In genomic region chr11:116532810-116533338, GRCm38 (mm10) we compare ENCODE assay signal across 8 mouse cellular contexts. TPM values are rescaled to one million over a fixed set of nuclear protein-coding genes. Genes with fewer than 3 reads are reported as not detected.
DNase-seq lines count a peak whose midpoint lies in the region; ATAC-seq lines count a peak whose summit lies in the region.

No protein-coding gene starts in this region.

- ATAC-seq in forebrain, embryonic 15.5 days (replicated peaks) = peak; percentile 33
- ATAC-seq in limb, embryonic 12.5 days (ENCODE audit: insufficient number of reproducible peaks, insufficient read depth, low FRiP score, low TSS enrichment, low read depth) = no peak
- peak; percentile 25 for ATAC-seq in midbrain, embryonic 11.5 days (ENCODE audit: low FRiP score)
- peak; percentile 76 for ATAC-seq in stomach, embryonic 16.5 days (ENCODE audit: insufficient read depth, low FRiP score)

- under 1% methylated on average over 50 of the region's 50 CpGs for WGBS in forebrain, embryonic 15.5 days
- WGBS in hindbrain, embryonic 10.5 days = under 1% methylated on average over 50 of the region's 50 CpGs
- WGBS in limb, embryonic 12.5 days = under 1% methylated on average over 50 of the region's 50 CpGs
- under 1% methylated on average over 48 of the region's 50 CpGs for WGBS in midbrain, embryonic 11.5 days
- WGBS in stomach, embryonic 16.5 days = under 1% methylated on average over 50 of the region's 50 CpGs

- DNase-seq in adrenal gland, adult 18-20 months (ENCODE audit: low spot score in 2 of 2) = peak; percentile 56 to 57
- no peak for DNase-seq in adrenal gland, adult 8-10 months
- peak; percentile 64 for DNase-seq in hindbrain, embryonic 10.5 days (ENCODE audit: low spot score)
- DNase-seq in midbrain, embryonic 11.5 days (ENCODE audit: low spot score, missing footprints) = peak; percentile 96

- H3K27me3 ChIP-seq in forebrain, embryonic 15.5 days = peaks cover 53% of the 10 kb centered on the region
- H3K27me3 ChIP-seq in hindbrain, embryonic 10.5 days (ENCODE audit: insufficient read depth, poor library complexity, severe bottlenecking) = peaks cover 80% of the 10 kb centered on the region
- H3K27me3 ChIP-seq in limb, embryonic 12.5 days = peaks cover 61% of the 10 kb centered on the region
- H3K27me3 ChIP-seq in midbrain, embryonic 11.5 days (ENCODE audit: control insufficient read depth, insufficient read depth, low read length) = peaks cover 37% of the 10 kb centered on the region
- H3K27me3 ChIP-seq in stomach, embryonic 16.5 days (ENCODE audit: control insufficient read depth, insufficient read depth, low read length) = peaks cover 9% of the 10 kb centered on the region

- H3K4me2 ChIP-seq in forebrain, embryonic 15.5 days (replicated peaks) = peak overlapping the region; percentile 89
- H3K4me2 ChIP-seq in limb, embryonic 12.5 days = peak overlapping the region; percentile 94
- H3K4me2 ChIP-seq in midbrain, embryonic 11.5 days = peak overlapping the region; percentile 87
- H3K4me2 ChIP-seq in stomach, embryonic 16.5 days (ENCODE audit: low read depth, low read length) = peak overlapping the region; percentile 97

- H3K4me3 ChIP-seq in brown adipose tissue, adult 24 weeks (ENCODE audit: insufficient read depth, low read depth, low read length) = peak overlapping the region; percentile 64
- peak overlapping the region; percentile 45 for H3K4me3 ChIP-seq in forebrain, embryonic 15.5 days
- peak overlapping the region; percentile 65 for H3K4me3 ChIP-seq in hindbrain, embryonic 10.5 days
- H3K4me3 ChIP-seq in limb, embryonic 12.5 days (replicated peaks) = peak overlapping the region; percentile 58
- peak overlapping the region; percentile 48 for H3K4me3 ChIP-seq in midbrain, embryonic 11.5 days (ENCODE audit: low read depth, low read length)
- H3K4me3 ChIP-seq in stomach, embryonic 16.5 days (replicated peaks; ENCODE audit: low read length) = peak overlapping the region; percentile 65

- H3K36me3 ChIP-seq in forebrain, embryonic 15.5 days = peaks cover 6% of the 10 kb centered on the region
- peaks cover 23% of the 10 kb centered on the region for H3K36me3 ChIP-seq in hindbrain, embryonic 10.5 days
- peaks cover 16% of the 10 kb centered on the region for H3K36me3 ChIP-seq in limb, embryonic 12.5 days
- H3K36me3 ChIP-seq in midbrain, embryonic 11.5 days (ENCODE audit: control insufficient read depth, insufficient read depth, low read length) = no peaks in the 10 kb centered on the region
- no peaks in the 10 kb centered on the region for H3K36me3 ChIP-seq in stomach, embryonic 16.5 days (ENCODE audit: control insufficient read depth, insufficient read depth, low read length)

- no peaks in the 10 kb centered on the region for H3K9me3 ChIP-seq in forebrain, embryonic 15.5 days
- H3K9me3 ChIP-seq in hindbrain, embryonic 10.5 days = no peaks in the 10 kb centered on the region
- H3K9me3 ChIP-seq in limb, embryonic 12.5 days = no peaks in the 10 kb centered on the region
- no peaks in the 10 kb centered on the region for H3K9me3 ChIP-seq in midbrain, embryonic 11.5 days (ENCODE audit: control insufficient read depth, low read length)
- no peaks in the 10 kb centered on the region for H3K9me3 ChIP-seq in stomach, embryonic 16.5 days (replicated peaks; ENCODE audit: control insufficient read depth, low read length)

- H3K9ac ChIP-seq in forebrain, embryonic 15.5 days (replicated peaks) = peak overlapping the region; percentile 31
- H3K9ac ChIP-seq in limb, embryonic 12.5 days (replicated peaks) = peak overlapping the region; percentile 60
- peak overlapping the region; percentile 54 for H3K9ac ChIP-seq in midbrain, embryonic 11.5 days (ENCODE audit: low read length)
- H3K9ac ChIP-seq in stomach, embryonic 16.5 days (ENCODE audit: low read length) = peak overlapping the region; percentile 78

- no peak overlapping the region for H3K27ac ChIP-seq in brown adipose tissue, adult 24 weeks (replicated peaks; ENCODE audit: low read depth, low read length)
- no peak overlapping the region for H3K27ac ChIP-seq in forebrain, embryonic 15.5 days (replicated peaks)
- peak overlapping the region; percentile 79 for H3K27ac ChIP-seq in hindbrain, embryonic 10.5 days
- no peak overlapping the region for H3K27ac ChIP-seq in limb, embryonic 12.5 days
- no peak overlapping the region for H3K27ac ChIP-seq in midbrain, embryonic 11.5 days (ENCODE audit: low read depth, low read length)
- H3K27ac ChIP-seq in stomach, embryonic 16.5 days (ENCODE audit: low read length) = peak overlapping the region; percentile 74

- 0 out of 2 replicates have a peak, but pooled peaks cover 3% of the 10 kb centered on the region for H3K4me1 ChIP-seq in brown adipose tissue, adult 24 weeks (ENCODE audit: control insufficient read depth, insufficient read depth, insufficient read length, low read length)
- peaks cover 39% of the 10 kb centered on the region for H3K4me1 ChIP-seq in forebrain, embryonic 15.5 days
- peaks cover 64% of the 10 kb centered on the region for H3K4me1 ChIP-seq in hindbrain, embryonic 10.5 days (replicated peaks)
- H3K4me1 ChIP-seq in limb, embryonic 12.5 days (replicated peaks) = peaks cover 43% of the 10 kb centered on the region
- H3K4me1 ChIP-seq in midbrain, embryonic 11.5 days (ENCODE audit: control insufficient read depth, insufficient read depth, low read length) = peaks cover 36% of the 10 kb centered on the region
- peaks cover 35% of the 10 kb centered on the region for H3K4me1 ChIP-seq in stomach, embryonic 16.5 days (ENCODE audit: control insufficient read depth, insufficient read depth, low read length)

RNA-seq across cellular contexts. Expression of gene Sphk1, which starts 2.1 kb away (rescaled TPM):
- total RNA-seq in adrenal gland, adult 18-20 months (2021) = 1 to 10 TPM; 1.9 to 2.5 TPM
- 1 to 10 TPM; 3.0 to 4.7 (median 3.5) TPM for total RNA-seq in adrenal gland, adult 8-10 months (2022)
- polyA plus RNA-seq in brown adipose tissue, adult 24 weeks (2012; ENCODE audit: insufficient read depth, insufficient read length, missing spikeins) = not detected in 2 replicates
- 2.2 and 2.4 TPM in 2 replicates for polyA plus RNA-seq in forebrain, embryonic 15.5 days (2015; fragmentation: Nextera tagmentation; extraction: Ambion mirVana)
- polyA plus RNA-seq in hindbrain, embryonic 10.5 days (2016; fragmentation: Nextera tagmentation; extraction: Ambion mirVana) = 8.6 and 11.1 TPM in 2 replicates
- polyA plus RNA-seq in limb, embryonic 12.5 days (2016; fragmentation: Nextera tagmentation; extraction: Ambion mirVana) = 1.4 and 1.8 TPM in 2 replicates
- polyA plus RNA-seq in midbrain, embryonic 11.5 days (2014; fragmentation: Nextera tagmentation; extraction: Ambion mirVana) = 7.1 and 8.3 TPM in 2 replicates
- polyA plus RNA-seq in stomach, embryonic 16.5 days (2015; fragmentation: Nextera tagmentation; extraction: Ambion mirVana) = 12.4 and 15.3 TPM in 2 replicates

RNA-seq across cellular contexts. Expression of gene Prpsap1, which starts 38.9 kb away (rescaled TPM):
- 100 to 1,000 TPM in 1 of 2 experiments, 10 to 100 TPM in 1; 67.7 to 102 TPM for total RNA-seq in adrenal gland, adult 18-20 months (2021)
- 100 to 1,000 TPM; 104 to 122 (median 111) TPM for total RNA-seq in adrenal gland, adult 8-10 months (2022)
- 19.2 and 19.3 TPM in 2 replicates for polyA plus RNA-seq in brown adipose tissue, adult 24 weeks (2012; ENCODE audit: insufficient read depth, insufficient read length, missing spikeins)
- polyA plus RNA-seq in forebrain, embryonic 15.5 days (2015; fragmentation: Nextera tagmentation; extraction: Ambion mirVana) = 193 and 201 TPM in 2 replicates
- 210 and 236 TPM in 2 replicates for polyA plus RNA-seq in hindbrain, embryonic 10.5 days (2016; fragmentation: Nextera tagmentation; extraction: Ambion mirVana)
- polyA plus RNA-seq in limb, embryonic 12.5 days (2016; fragmentation: Nextera tagmentation; extraction: Ambion mirVana) = 186 and 199 TPM in 2 replicates
- 173 and 183 TPM in 2 replicates for polyA plus RNA-seq in midbrain, embryonic 11.5 days (2014; fragmentation: Nextera tagmentation; extraction: Ambion mirVana)
- 190 and 195 TPM in 2 replicates for polyA plus RNA-seq in stomach, embryonic 16.5 days (2015; fragmentation: Nextera tagmentation; extraction: Ambion mirVana)

RNA-seq across cellular contexts. Expression of gene Ube2o, which starts 48.4 kb away (rescaled TPM):
- 10 to 100 TPM; 27.6 to 29.0 TPM for total RNA-seq in adrenal gland, adult 18-20 months (2021)
- total RNA-seq in adrenal gland, adult 8-10 months (2022) = 10 to 100 TPM; 26.5 to 38.4 (median 33.9) TPM
- polyA plus RNA-seq in brown adipose tissue, adult 24 weeks (2012; ENCODE audit: insufficient read depth, insufficient read length, missing spikeins) = 7.1 and 7.8 TPM in 2 replicates
- 22.4 and 27.3 TPM in 2 replicates for polyA plus RNA-seq in forebrain, embryonic 15.5 days (2015; fragmentation: Nextera tagmentation; extraction: Ambion mirVana)
- 8.9 and 10.8 TPM in 2 replicates for polyA plus RNA-seq in hindbrain, embryonic 10.5 days (2016; fragmentation: Nextera tagmentation; extraction: Ambion mirVana)
- 14.8 and 21.7 TPM in 2 replicates for polyA plus RNA-seq in limb, embryonic 12.5 days (2016; fragmentation: Nextera tagmentation; extraction: Ambion mirVana)
- polyA plus RNA-seq in midbrain, embryonic 11.5 days (2014; fragmentation: Nextera tagmentation; extraction: Ambion mirVana) = 13.6 and 18.7 TPM in 2 replicates
- polyA plus RNA-seq in stomach, embryonic 16.5 days (2015; fragmentation: Nextera tagmentation; extraction: Ambion mirVana) = 4.8 and 5.1 TPM in 2 replicates

RNA-seq across cellular contexts. Expression of gene Aanat, which starts 53.4 kb away (rescaled TPM):
- total RNA-seq in adrenal gland, adult 18-20 months (2021) = not detected
- not detected for total RNA-seq in adrenal gland, adult 8-10 months (2022)
- not detected in 2 replicates for polyA plus RNA-seq in brown adipose tissue, adult 24 weeks (2012; ENCODE audit: insufficient read depth, insufficient read length, missing spikeins)
- 0.15 TPM in 1 of 2 replicates, not detected in the other for polyA plus RNA-seq in forebrain, embryonic 15.5 days (2015; fragmentation: Nextera tagmentation; extraction: Ambion mirVana)
- polyA plus RNA-seq in hindbrain, embryonic 10.5 days (2016; fragmentation: Nextera tagmentation; extraction: Ambion mirVana) = not detected in 2 replicates
- not detected in 2 replicates for polyA plus RNA-seq in limb, embryonic 12.5 days (2016; fragmentation: Nextera tagmentation; extraction: Ambion mirVana)
- polyA plus RNA-seq in midbrain, embryonic 11.5 days (2014; fragmentation: Nextera tagmentation; extraction: Ambion mirVana) = not detected in 2 replicates
- polyA plus RNA-seq in stomach, embryonic 16.5 days (2015; fragmentation: Nextera tagmentation; extraction: Ambion mirVana) = not detected in 2 replicates

Comparison
In these comparisons a context has a peak if more than half of its experiments do, and no peak if none do; other contexts are left out.
1. H3K27ac ChIP-seq: peak in hindbrain, embryonic 10.5 days (single experiment) and stomach, embryonic 16.5 days (single experiment); none in brown adipose tissue, adult 24 weeks (single experiment), forebrain, embryonic 15.5 days (single experiment), limb, embryonic 12.5 days (single experiment) and midbrain, embryonic 11.5 days (single experiment).
2. Peak in every context shown above with its lines, with median percentiles within 50 percentile points of each other: H3K4me3 ChIP-seq, H3K4me2 ChIP-seq and H3K9ac ChIP-seq.